In genomic region chr12:70968791-70969307, GRCm38 (mm10) we compare ENCODE assay signal across 8 mouse cellular contexts. TPM values are rescaled to one million over a fixed set of nuclear protein-coding genes. Genes with fewer than 3 reads are reported as not detected.
DNase-seq lines count a peak whose midpoint lies in the region; ATAC-seq and TF ChIP-seq lines count a peak whose summit lies in the region.

No protein-coding gene starts in this region.

- TF ChIP-seq POLR2A in olfactory bulb, adult 2 months (IDR thresholded peaks at IDR 0.05; ENCODE audit: insufficient read depth, low read depth, low read length): no peak
- no peak for TF ChIP-seq POLR2A in thymus, adult 2 months (IDR thresholded peaks at IDR 0.05; ENCODE audit: control insufficient read depth, extremely low read depth, insufficient read depth, low read length, poor library complexity)

- H3K36me3 ChIP-seq in hindbrain, embryonic 10.5 days: peaks cover 6% of the 10 kb centered on the region
- H3K36me3 ChIP-seq in lung, embryonic 15.5 days: peaks cover 6% of the 10 kb centered on the region; the same call in 1 of the 2 replicates
- H3K36me3 ChIP-seq in thymus, adult 2 months (ENCODE audit: control insufficient read depth, insufficient read depth, low read length): 0 out of 2 replicates have a peak, but pooled peaks cover 2% of the 10 kb centered on the region

- H3K9ac ChIP-seq in lung, embryonic 15.5 days: peak overlapping the region; percentile 67; the same call in 1 of the 2 replicates

- no peaks in the 10 kb centered on the region for H3K27me3 ChIP-seq in hindbrain, embryonic 10.5 days (ENCODE audit: insufficient read depth, poor library complexity, severe bottlenecking)
- H3K27me3 ChIP-seq in lung, embryonic 15.5 days: no peaks in the 10 kb centered on the region
- no peaks in the 10 kb centered on the region for H3K27me3 ChIP-seq in thymus, adult 2 months (ENCODE audit: control insufficient read depth, insufficient read depth, low read length)

- DNase-seq in Muller cell, postnatal 12 days (ENCODE audit: inconsistent ontology term): peak; percentile 93
- peak; percentile 93 for DNase-seq in cerebellum, adult 9-10 months
- DNase-seq in hindbrain, embryonic 10.5 days (ENCODE audit: low spot score): peak; percentile 86
- DNase-seq in layer of hippocampus, adult 9-10 months (ENCODE audit: low spot score): peak; percentile 87
- peak; percentile 83 for DNase-seq in thymus, adult 2 months

- peak overlapping the region; percentile 66 for H3K4me2 ChIP-seq in lung, embryonic 15.5 days

- TF ChIP-seq CTCF in olfactory bulb, adult 2 months (IDR thresholded peaks at IDR 0.05; ENCODE audit: insufficient read depth, low read depth, low read length): no peak
- no peak for TF ChIP-seq CTCF in thymus, adult 2 months (IDR thresholded peaks at IDR 0.05; ENCODE audit: borderline replicate concordance, control insufficient read depth, extremely low read depth, insufficient read depth, low read length, poor library complexity)

- peak; percentile 46 for ATAC-seq in frontal cortex, adult (ENCODE audit: low TSS enrichment)
- peak; percentile 68; the same call in 1 of the 2 replicates for ATAC-seq in lung, embryonic 15.5 days (ENCODE audit: borderline replicate concordance, extremely low read depth, low FRiP score, low TSS enrichment)

- H3K9me3 ChIP-seq in hindbrain, embryonic 10.5 days: no peaks in the 10 kb centered on the region
- no peaks in the 10 kb centered on the region for H3K9me3 ChIP-seq in lung, embryonic 15.5 days

- H3K4me1 ChIP-seq in hindbrain, embryonic 10.5 days (replicated peaks): peaks cover 11% of the 10 kb centered on the region
- peaks cover 12% of the 10 kb centered on the region; the same call in 1 of the 2 replicates for H3K4me1 ChIP-seq in lung, embryonic 15.5 days
- 0 out of 2 replicates have a peak, but pooled peaks cover 1% of the 10 kb centered on the region for H3K4me1 ChIP-seq in olfactory bulb, adult 2 months (ENCODE audit: control insufficient read depth, insufficient read depth, low read length)
- peaks cover 6% of the 10 kb centered on the region; the same call in 1 of the 2 replicates for H3K4me1 ChIP-seq in thymus, adult 2 months (replicated peaks; ENCODE audit: control insufficient read depth, insufficient read depth, low read length)

- H3K27ac ChIP-seq in hindbrain, embryonic 10.5 days: peak overlapping the region; percentile 92
- peak overlapping the region; percentile 97 for H3K27ac ChIP-seq in lung, embryonic 15.5 days
- H3K27ac ChIP-seq in olfactory bulb, adult 2 months (ENCODE audit: insufficient read depth, low read depth, low read length): peak overlapping the region; percentile 55
- H3K27ac ChIP-seq in thymus, adult 2 months (ENCODE audit: control insufficient read depth, insufficient read depth, low read length): peak overlapping the region; percentile 87

- WGBS in hindbrain, embryonic 10.5 days: 1% methylated on average over 15 of the region's 15 CpGs
- WGBS in lung, embryonic 15.5 days: under 1% methylated on average over 15 of the region's 15 CpGs
- WGBS in olfactory bulb, adult 2 months: under 1% methylated on average over 15 of the region's 15 CpGs
- WGBS in thymus, adult 2 months: under 1% methylated on average over 15 of the region's 15 CpGs

- peak overlapping the region; percentile 71 for H3K4me3 ChIP-seq in hindbrain, embryonic 10.5 days
- peak overlapping the region; percentile 65 for H3K4me3 ChIP-seq in lung, embryonic 15.5 days
- H3K4me3 ChIP-seq in olfactory bulb, adult 2 months (ENCODE audit: insufficient read depth, low read depth, low read length): peak overlapping the region; percentile 68
- H3K4me3 ChIP-seq in thymus, adult 2 months (ENCODE audit: control insufficient read depth, insufficient read depth, low read length): peak overlapping the region; percentile 94

RNA-seq across cellular contexts. Expression of gene Psma3, which starts 5.6 kb away (rescaled TPM):
- 605 and 630 TPM in 2 replicates for polyA plus RNA-seq in hindbrain, embryonic 10.5 days (2016; fragmentation: Nextera tagmentation; extraction: Ambion mirVana)
- 651 and 672 TPM in 2 replicates for polyA plus RNA-seq in lung, embryonic 15.5 days (2015; fragmentation: Nextera tagmentation; extraction: Ambion mirVana)
- polyA plus RNA-seq in olfactory bulb, adult 2 months (2012; ENCODE audit: insufficient read depth, insufficient read length, low replicate concordance, missing spikeins): not detected in 2 replicates
- 28.2 and 35.6 TPM in 2 replicates for polyA plus RNA-seq in thymus, adult 2 months (2012; rRNA removed)

RNA-seq across cellular contexts. Expression of gene Actr10, which starts 31.2 kb away (rescaled TPM):
- 210 and 229 TPM in 2 replicates for polyA plus RNA-seq in hindbrain, embryonic 10.5 days (2016; fragmentation: Nextera tagmentation; extraction: Ambion mirVana)
- 232 and 240 TPM in 2 replicates for polyA plus RNA-seq in lung, embryonic 15.5 days (2015; fragmentation: Nextera tagmentation; extraction: Ambion mirVana)
- polyA plus RNA-seq in olfactory bulb, adult 2 months (2012; ENCODE audit: insufficient read depth, insufficient read length, low replicate concordance, missing spikeins): 132 TPM in 1 of 2 replicates, not detected in the other
- polyA plus RNA-seq in thymus, adult 2 months (2012; rRNA removed): 39.0 and 41.8 TPM in 2 replicates

RNA-seq across cellular contexts. Expression of gene Arid4a, which starts 46.9 kb away (rescaled TPM):
- polyA plus RNA-seq in hindbrain, embryonic 10.5 days (2016; fragmentation: Nextera tagmentation; extraction: Ambion mirVana): 21.6 and 27.5 TPM in 2 replicates
- 39.6 and 39.8 TPM in 2 replicates for polyA plus RNA-seq in lung, embryonic 15.5 days (2015; fragmentation: Nextera tagmentation; extraction: Ambion mirVana)
- polyA plus RNA-seq in olfactory bulb, adult 2 months (2012; ENCODE audit: insufficient read depth, insufficient read length, low replicate concordance, missing spikeins): not detected in 2 replicates
- 7.5 and 8.1 TPM in 2 replicates for polyA plus RNA-seq in thymus, adult 2 months (2012; rRNA removed)

Comparison
In these comparisons a context has a peak if more than half of its experiments do, and no peak if none do; other contexts are left out.
1. Peak in every context shown above with its lines: DNase-seq, ATAC-seq, H3K4me3 ChIP-seq and H3K27ac ChIP-seq.